Mouse (Mus musculus): ENCODE results near the gene Gm9573.

GRCm38 (mm10) chr17:35639352-35639751 lies 12.9 kb upstream of the Gm9573 start:
- TF ChIP-seq CTCF (IDR thresholded peaks at IDR 0.05; ENCODE audit: borderline replicate concordance, control insufficient read depth, extremely low read depth, insufficient read depth, low read length, poor library complexity), result no peak
- TF ChIP-seq POLR2A (IDR thresholded peaks at IDR 0.05; ENCODE audit: control insufficient read depth, extremely low read depth, insufficient read depth, low read length, poor library complexity), result no peak
